Mouse (Mus musculus): ENCODE results near the gene Lin28a.

DNA sequence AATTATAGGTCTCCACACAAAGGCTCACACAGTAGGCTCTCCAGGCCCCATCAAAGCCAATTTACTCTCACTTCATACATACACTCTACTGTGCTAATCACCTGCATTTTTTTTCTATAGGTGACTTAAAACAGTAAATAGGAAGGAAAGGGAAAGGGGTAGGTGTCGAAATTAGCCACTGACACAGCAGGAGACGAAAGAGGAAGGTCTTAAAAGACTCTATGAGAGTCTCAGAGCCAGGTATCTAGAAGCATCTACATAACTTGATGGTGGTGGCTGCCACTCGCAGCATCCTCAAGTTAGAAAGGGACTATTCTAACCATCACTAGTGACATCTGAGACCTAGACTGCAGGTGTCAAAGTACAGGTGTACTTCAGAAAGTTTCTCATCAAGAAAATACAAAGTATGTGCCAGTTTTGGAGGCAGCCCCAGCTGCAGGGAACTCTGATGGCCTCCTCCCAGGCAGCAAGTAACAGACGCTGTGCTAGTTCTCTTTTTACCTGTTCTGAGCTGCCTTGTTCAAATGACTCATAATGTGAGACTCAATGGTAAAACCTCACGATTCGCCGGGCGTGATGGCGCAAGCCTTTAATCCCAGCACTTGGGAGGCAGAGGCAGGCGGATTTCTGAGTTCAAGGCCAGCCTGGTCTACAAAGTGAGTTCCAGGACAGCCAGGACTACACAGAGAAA lies 40.5 kb downstream of the Lin28a start:
- TF ChIP-seq CTCF (IDR thresholded peaks at IDR 0.05; ENCODE audit: insufficient read depth, low read length) (no peak), POLR2A (IDR thresholded peaks at IDR 0.05; ENCODE audit: borderline replicate concordance, extremely low read depth, low read depth, low read length) (no peak)
